Mouse (Mus musculus) MEL (cell line): ENCODE measurements at regions not wholly inside any gene's neighbourhood (a gene's known extent, or its start where the extent isn't known, plus 50 kb on each side); places are given as distances from the start of the nearest gene placed in this dataset.
A peak's percentile ranks its signal among the peaks of the same experiment; 100 is the strongest.

Source experiments
- DNase-seq: peaks from one replicate; pipeline ENCODE4 v3.0.0; 2011; ENCODE audit warnings: low read depth, low spot score
- H3K27ac ChIP-seq: 2 replicates; pipeline ENCODE4 v1.5.1; 2012; ENCODE audit warnings: low read depth, mild to moderate bottlenecking, control low read depth, low read length, moderate library complexity; ENCODE audit not compliant: control insufficient read depth
- H3K27me3 ChIP-seq, 2 experiments: fragments of 150-350 bp in 1 of 2; sonication (generic) in 1 of 2; 2 replicates each; pipeline ENCODE4 v1.6.1; 2012; ENCODE audit warnings: low read length in 2 of 2, mild to moderate bottlenecking in 2 of 2, improper control_type of control experiment in 1 of 2, moderate library complexity in 1 of 2; ENCODE audit not compliant: insufficient read depth in 2 of 2, control insufficient read depth in 1 of 2
- H3K36me3 ChIP-seq, 2 experiments: 2 replicates each; pipeline ENCODE4 v1.6.1; 2012 to 2014; ENCODE audit warnings: low read length in 2 of 2, improper control_type of control experiment in 1 of 2, inconsistent platforms in 1 of 2, mild to moderate bottlenecking in 1 of 2; ENCODE audit not compliant: insufficient read depth in 2 of 2, control insufficient read depth in 1 of 2
- H3K4me1 ChIP-seq, 2 experiments: fragments of 150-350 bp in 1 of 2; sonication (generic) in 1 of 2; 2 replicates each; pipeline ENCODE4 v1.6.1; 2012; ENCODE audit warnings: low read length in 2 of 2, improper control_type of control experiment in 1 of 2, mild to moderate bottlenecking in 1 of 2; ENCODE audit not compliant: insufficient read depth in 2 of 2, control insufficient read depth in 1 of 2
- H3K4me3 ChIP-seq, 2 experiments: fragments of 150-350 bp in 1 of 2; sonication (generic) in 1 of 2; 2 replicates each; pipeline ENCODE4 v1.5.1; 2012; ENCODE audit warnings: low read depth in 2 of 2, low read length in 2 of 2, mild to moderate bottlenecking in 2 of 2, moderate library complexity in 2 of 2, control low read depth in 1 of 2, improper control_type of control experiment in 1 of 2; ENCODE audit not compliant: control insufficient read depth in 1 of 2, insufficient read depth in 1 of 2
- H3K79me2 ChIP-seq: 2 replicates; pipeline ENCODE4 v1.6.1; 2012; ENCODE audit warnings: mild to moderate bottlenecking, low read length, moderate library complexity; ENCODE audit not compliant: control insufficient read depth, poor library complexity, insufficient read depth
- H3K9ac ChIP-seq: 2 replicates; pipeline ENCODE4 v1.6.1; 2012; ENCODE audit warnings: low read depth, mild to moderate bottlenecking, control low read depth, low read length, moderate library complexity; ENCODE audit not compliant: control insufficient read depth, poor library complexity, severe bottlenecking
- H3K9me3 ChIP-seq: fragments of 150-350 bp; sonication (generic); replicated peaks from 2 replicates; pipeline ENCODE4 v1.6.1; 2012; ENCODE audit warnings: mild to moderate bottlenecking, low read length, improper control_type of control experiment, moderate library complexity; ENCODE audit not compliant: insufficient read depth
- BHLHE40 ChIP-seq: IDR thresholded peaks from 2 replicates; pipeline ENCODE4 v1.6.1; 2012; ENCODE audit warnings: low read depth, mild to moderate bottlenecking, inconsistent platforms, low read length, improper control_type of control experiment, borderline replicate concordance
- CHD1 ChIP-seq: IDR thresholded peaks from 2 replicates; pipeline ENCODE4 v1.6.1; 2012; ENCODE audit warnings: low read depth, mild to moderate bottlenecking, inconsistent platforms, low read length, improper control_type of control experiment
- E2F4 ChIP-seq: IDR thresholded peaks from 2 replicates; pipeline ENCODE4 v1.6.1; 2011; ENCODE audit warnings: low read depth, low read length, improper control_type of control experiment, borderline replicate concordance
- EP300 ChIP-seq, 2 experiments: IDR thresholded peaks; 2 replicates each; pipeline ENCODE4 v1.6.1; 2011; ENCODE audit warnings: improper control_type of control experiment in 2 of 2, low read length in 2 of 2, low read depth in 1 of 2, mild to moderate bottlenecking in 1 of 2
- ETS1 ChIP-seq: IDR thresholded peaks from 2 replicates; pipeline ENCODE4 v1.6.1; 2012; ENCODE audit warnings: low read depth, mild to moderate bottlenecking, inconsistent platforms, low read length, improper control_type of control experiment, moderate library complexity
- GABPA ChIP-seq: IDR thresholded peaks from 2 replicates; pipeline ENCODE4 v1.6.1; 2012; ENCODE audit warnings: low read depth, mild to moderate bottlenecking, inconsistent platforms, low read length, improper control_type of control experiment, moderate library complexity
- GATA1 ChIP-seq: IDR thresholded peaks from 2 replicates; pipeline ENCODE4 v1.6.1; 2011; ENCODE audit warnings: low read depth, low read length, improper control_type of control experiment
- HCFC1 ChIP-seq: IDR thresholded peaks from 2 replicates; pipeline ENCODE4 v1.6.1; 2012; ENCODE audit warnings: low read depth, mild to moderate bottlenecking, inconsistent platforms, low read length, improper control_type of control experiment, moderate library complexity
- JUND ChIP-seq: IDR thresholded peaks from 2 replicates; pipeline ENCODE4 v1.6.1; 2011; ENCODE audit warnings: low read depth, mild to moderate bottlenecking, improper control_type of control experiment, low read length
- MEF2A ChIP-seq: IDR thresholded peaks from 2 replicates; pipeline ENCODE4 v1.6.1; 2014; ENCODE audit warnings: low read depth, mild to moderate bottlenecking, inconsistent platforms, low read length, improper control_type of control experiment; ENCODE audit not compliant: poor library complexity, insufficient replicate concordance, severe bottlenecking; ENCODE audit errors: extremely low read depth
- MYB ChIP-seq: IDR thresholded peaks from 2 replicates; pipeline ENCODE4 v1.6.1; 2011; ENCODE audit warnings: mild to moderate bottlenecking, low read depth, low read length, improper control_type of control experiment
- MYC ChIP-seq: IDR thresholded peaks from 2 replicates; pipeline ENCODE4 v1.6.1; 2011; ENCODE audit warnings: low read depth, mild to moderate bottlenecking, low read length, improper control_type of control experiment, moderate library complexity
- NELFE ChIP-seq: IDR thresholded peaks from 2 replicates; pipeline ENCODE4 v1.6.1; 2011; ENCODE audit warnings: low read depth, low read length, improper control_type of control experiment
- POLR2A ChIP-seq, 2 experiments: IDR thresholded peaks; 2 replicates each; pipeline ENCODE4 v1.6.1; 2011 to 2012; ENCODE audit warnings: low read length in 2 of 2, mild to moderate bottlenecking in 2 of 2, control low read depth in 1 of 2, improper control_type of control experiment in 1 of 2, low read depth in 1 of 2, moderate library complexity in 1 of 2; ENCODE audit not compliant: control insufficient read depth in 1 of 2, insufficient read depth in 1 of 2, poor library complexity in 1 of 2
- RAD21 ChIP-seq: IDR thresholded peaks from 2 replicates; pipeline ENCODE4 v1.6.1; 2011; ENCODE audit warnings: mild to moderate bottlenecking, low read depth, low read length, improper control_type of control experiment
- SMC3 ChIP-seq: IDR thresholded peaks from 2 replicates; pipeline ENCODE4 v1.6.1; 2011; ENCODE audit warnings: low read depth, low read length, improper control_type of control experiment
- TAL1 ChIP-seq: IDR thresholded peaks from 2 replicates; pipeline ENCODE4 v1.6.1; 2012; ENCODE audit warnings: mild to moderate bottlenecking, inconsistent platforms, low read length, moderate library complexity, mixed read lengths
- TBP ChIP-seq: IDR thresholded peaks from 2 replicates; pipeline ENCODE4 v1.8.0; 2011; ENCODE audit warnings: low read depth, low read length, improper control_type of control experiment
- TCF12 ChIP-seq: IDR thresholded peaks from 2 replicates; pipeline ENCODE4 v1.6.1; 2014; ENCODE audit warnings: low read depth, mild to moderate bottlenecking, inconsistent platforms, low read length, improper control_type of control experiment, moderate library complexity
- UBTF ChIP-seq: IDR thresholded peaks from 2 replicates; pipeline ENCODE4 v1.6.1; 2012; ENCODE audit warnings: low read depth, mild to moderate bottlenecking, inconsistent platforms, low read length, improper control_type of control experiment, moderate library complexity, borderline replicate concordance; ENCODE audit not compliant: insufficient read depth
- USF1 ChIP-seq: IDR thresholded peaks from 2 replicates; pipeline ENCODE4 v1.6.1; 2014; ENCODE audit warnings: low read depth, mild to moderate bottlenecking, inconsistent platforms, low read length, improper control_type of control experiment, moderate library complexity
- ZC3H11A ChIP-seq: IDR thresholded peaks from 2 replicates; pipeline ENCODE4 v1.6.1; 2012; ENCODE audit warnings: low read depth, mild to moderate bottlenecking, inconsistent platforms, low read length, improper control_type of control experiment
- ZKSCAN1 ChIP-seq: IDR thresholded peaks from 2 replicates; pipeline ENCODE4 v1.6.1; 2012; ENCODE audit warnings: low read depth, mild to moderate bottlenecking, inconsistent platforms, low read length, improper control_type of control experiment, moderate library complexity
- ZMIZ1 ChIP-seq: IDR thresholded peaks from 2 replicates; pipeline ENCODE4 v1.6.1; 2012; ENCODE audit warnings: low read depth, mild to moderate bottlenecking, inconsistent platforms, low read length, improper control_type of control experiment, moderate library complexity
- ZNF384 ChIP-seq: IDR thresholded peaks from 2 replicates; pipeline ENCODE4 v1.6.1; 2012; ENCODE audit warnings: low read depth, mild to moderate bottlenecking, inconsistent platforms, low read length, improper control_type of control experiment

- TF ChIP-seq TCF12 (peak; percentile 86), GABPA (no peak), TAL1 (peak; percentile 38), BHLHE40 (no peak), ZMIZ1 (no peak), TBP (no peak), ZNF384 (no peak), HCFC1 (no peak), CHD1 (no peak), E2F4 (no peak), MYC (no peak), ZKSCAN1 (no peak), MYB (peak; percentile 85), ETS1 (peak; percentile 66), EP300 (IDR thresholded peaks at IDR 0.05; ENCODE audit: low read depth in 1 of 2, low read length in 2 of 2) (peak; percentile 63 to 85; a peak in 3 of 4 replicates), GATA1 (peak; percentile 78), JUND (no peak), MEF2A (no peak)
Observed at GRCm38 (mm10) chr10:17600762-17601108, 122.3 kb upstream of the Cited2 start (continued).

GRCm38 (mm10) chr10:17602446-17602845 lies 120.6 kb upstream of the Cited2 start:
- Histone ChIP-seq H3K36me3 (peaks cover 0 to 28% of the 10 kb centered on the region in 2 experiments; a peak in 2 of 4 replicates), H3K4me1 (peaks cover 18 to 20% of the 10 kb centered on the region in 2 experiments), H3K9me3 (no peaks in the 10 kb centered on the region), H3K79me2 (no peaks in the 10 kb centered on the region), H3K27me3 (no peaks in the 10 kb centered on the region), H3K27ac (no peak overlapping the region), H3K9ac (no peak overlapping the region), H3K4me3 (no peak overlapping the region)
- TF ChIP-seq MYC = no peak
- no peak for TF ChIP-seq EP300 (IDR thresholded peaks at IDR 0.05; ENCODE audit: low read depth in 1 of 2, low read length in 2 of 2)
- TF ChIP-seq USF1 = no peak
- no peak for TF ChIP-seq HCFC1
- no peak for TF ChIP-seq NELFE
- no peak for TF ChIP-seq SMC3
- no peak for TF ChIP-seq ZMIZ1
- no peak for TF ChIP-seq UBTF
- TF ChIP-seq E2F4 = no peak
- no peak for TF ChIP-seq POLR2A (IDR thresholded peaks at IDR 0.05; ENCODE audit: control insufficient read depth in 1 of 2, insufficient read depth in 1 of 2, low read depth in 1 of 2, low read length in 2 of 2, poor library complexity in 1 of 2)
- TF ChIP-seq ZC3H11A = no peak
- no peak for TF ChIP-seq RAD21
- no peak for DNase-seq
